Mouse (Mus musculus): ENCODE results near the gene Elfn2.

GRCm38 (mm10) chr15:78644606-78645005 lies 74.0 kb downstream of the Elfn2 start:
- TF ChIP-seq CTCF (conservative IDR thresholded peaks at IDR 0.05; ENCODE audit: low read length) (no peak), POU5F1 (IDR thresholded peaks at IDR 0.05; ENCODE audit: borderline replicate concordance, low read length) (no peak)
